Mouse (Mus musculus) retina, postnatal 7 days (tissue): ENCODE measurements around the gene Zfp28.
A peak's percentile ranks its signal among the peaks of the same experiment; 100 is the strongest.

ENCODE experiments used
- DNase-seq: peaks from one replicate; pipeline ENCODE4 v3.0.0-alpha.2; 2012; ENCODE audit warnings: low read depth, low spot score

Zfp28 gene

GRCm38 (mm10) chr7:6397996-6398975 is 15.2 kb downstream of the Zfp28 start, which contains the start of gene Smim17:
TSS of gene Smim17 (plus strand) at chr7:6398715.
- peak; percentile 59 for DNase-seq

GRCm38 (mm10) chr7:6410043-6410442 is 26.9 kb downstream of the Zfp28 start, which contains the start of gene Gm20715:
TSS of gene Gm20715 (plus strand) at chr7:6410277.
- DNase-seq = peak; percentile 33

GRCm38 (mm10) chr7:6414626-6415441 is 31.7 kb downstream of the Zfp28 start:
- no peak for DNase-seq

- DNase-seq = no peak
Observed at GRCm38 (mm10) chr7:6415442-6415787, 32.3 kb downstream of the Zfp28 start.

GRCm38 (mm10) chr7:6419894-6420293 is 36.8 kb downstream of the Zfp28 start:
- no peak for DNase-seq

GRCm38 (mm10) chr7:6429381-6429780 is 46.3 kb downstream of the Zfp28 start:
- DNase-seq = no peak

GRCm38 (mm10) chr7:6430342-6430741 is 47.2 kb downstream of the Zfp28 start:
- DNase-seq = no peak

GRCm38 (mm10) chr7:6438388-6438787 is 55.3 kb downstream of the Zfp28 start, which contains the start of gene Olfr1344:
TSS of gene Olfr1344 (plus strand) at chr7:6438688.
- no peak for DNase-seq

- no peak for DNase-seq
Observed at GRCm38 (mm10) chr7:6441173-6441572, 58.1 kb downstream of the Zfp28 start.
